Mouse (Mus musculus) T-helper 2 cell (primary cell): ENCODE data around the gene Slc12a8.

Experiments used
- in situ Hi-C: fragments of 300-600 bp; cut with MboI, MseI; formaldehyde crosslinking; loops from one replicate; pipeline ENCODE4 v1.15.1; 2025; ENCODE audit warnings: high pct_unique_total_duplicates

The Slc12a8 gene

DNA sequence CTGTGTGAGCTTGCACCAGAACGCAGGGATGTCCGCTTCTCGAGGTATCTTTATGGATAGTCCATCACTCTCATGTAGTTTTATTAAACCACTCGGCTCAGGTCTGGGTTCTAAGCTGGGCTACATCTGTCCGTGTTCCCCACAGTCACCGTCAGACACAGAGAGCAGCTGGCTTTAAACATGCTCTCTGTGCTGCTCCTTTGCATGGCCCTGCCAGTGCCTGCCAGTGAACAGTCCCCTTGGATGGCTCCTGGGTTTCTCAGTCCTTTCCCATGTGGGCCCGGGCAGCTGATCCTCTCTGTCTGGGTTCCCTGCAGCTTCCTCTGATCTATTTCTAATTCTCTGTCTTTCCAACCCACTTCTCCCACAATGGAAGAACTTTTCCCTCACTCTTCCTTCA, 93.3 kb downstream of the Slc12a8 start:
- in situ Hi-C loops, result no loop called here

DNA sequence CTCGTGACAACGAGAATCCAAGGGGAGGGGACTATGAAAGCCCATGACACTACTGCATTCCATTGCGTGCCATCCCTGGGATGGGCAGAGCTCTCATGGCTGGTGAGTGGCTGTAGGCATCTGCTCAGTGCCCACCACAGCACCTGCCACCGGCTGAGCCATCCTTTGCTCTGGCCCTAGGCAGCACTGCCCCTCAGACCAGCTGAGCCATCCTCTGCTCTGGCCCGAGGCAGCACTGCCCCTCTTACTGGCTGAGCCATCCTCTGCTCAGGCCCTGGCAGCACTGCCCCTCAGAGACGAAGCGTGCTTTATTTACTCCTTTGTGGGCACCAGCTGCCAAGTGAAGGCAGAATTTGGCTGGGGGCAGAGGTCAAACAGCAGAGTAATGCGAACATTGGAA, 94.2 kb downstream of the Slc12a8 start:
- in situ Hi-C loops, result no loop called here

DNA sequence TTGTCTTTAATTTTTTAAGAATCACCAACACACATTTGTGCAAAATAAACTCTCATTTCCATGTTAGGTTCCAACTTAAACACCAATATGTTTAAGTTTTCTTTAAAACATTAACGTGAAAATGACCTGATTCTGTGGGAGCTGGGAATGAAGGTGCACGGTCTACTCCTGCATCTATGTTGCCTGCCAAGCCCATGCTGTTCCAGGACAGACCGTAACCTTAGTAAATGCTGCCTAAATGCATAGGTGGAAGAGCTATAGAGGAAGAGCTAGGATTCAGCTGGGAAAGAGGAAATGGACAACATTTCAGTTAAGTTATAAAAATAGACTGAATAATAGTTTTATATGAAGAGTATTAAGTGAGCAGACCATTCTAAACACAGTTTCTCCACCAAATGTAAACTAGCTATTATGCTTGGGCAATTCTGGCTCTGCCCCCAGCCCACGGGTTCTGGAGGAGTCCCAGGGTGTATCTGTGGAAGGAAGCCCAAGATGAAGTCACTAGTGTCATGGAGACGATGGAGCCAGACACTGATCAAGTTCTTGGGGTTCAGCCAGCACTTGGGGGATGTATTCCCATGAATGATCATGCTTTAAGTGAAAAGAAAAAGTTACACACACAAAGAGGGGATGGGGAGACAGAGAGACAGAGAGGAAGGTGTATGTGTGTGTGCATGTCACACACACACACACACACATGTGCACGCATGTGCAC, 95.1 kb downstream of the Slc12a8 start:
- in situ Hi-C loops, result no loop called here

DNA sequence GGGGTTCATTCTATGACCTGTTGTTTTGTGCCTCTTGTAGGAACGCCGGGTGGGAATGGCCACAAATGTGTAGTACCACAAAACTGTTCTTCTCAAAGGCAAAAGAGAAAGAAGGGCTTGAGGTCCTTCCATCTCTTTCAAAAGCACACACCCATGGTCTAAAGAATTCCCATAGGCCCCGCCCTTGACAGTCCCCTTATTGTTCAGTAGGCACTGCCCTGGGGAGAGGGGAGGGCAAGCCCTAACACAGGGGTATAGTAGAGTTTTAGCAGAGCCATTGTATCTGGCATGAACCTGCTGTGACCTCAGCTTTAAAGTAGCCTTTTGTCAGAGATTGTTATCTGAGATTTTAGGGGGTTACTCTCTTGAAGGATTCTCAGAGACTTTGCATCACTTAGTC, 98.9 kb downstream of the Slc12a8 start:
- in situ Hi-C loops, result no loop called here

DNA sequence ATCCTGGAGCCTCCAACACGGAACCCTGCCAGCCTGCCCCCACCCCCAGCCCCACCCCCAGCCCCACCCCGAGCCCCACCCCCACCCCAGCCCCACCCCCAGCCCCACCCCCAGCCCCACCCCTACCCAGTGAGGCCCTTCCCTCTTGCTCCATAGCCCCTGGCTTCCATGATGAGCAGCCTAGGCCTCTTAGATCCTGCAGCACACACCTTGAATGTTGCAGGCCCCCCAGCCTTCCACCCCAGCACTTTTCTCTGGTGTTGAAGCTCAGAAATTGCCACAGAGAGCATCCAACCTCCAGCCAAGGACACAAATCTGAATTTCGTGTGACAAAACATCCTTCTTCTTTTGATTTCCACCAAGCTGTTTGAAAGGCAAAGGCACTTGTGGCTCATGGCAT, 104.7 kb downstream of the Slc12a8 start:
- in situ Hi-C loops, result no loop called here

DNA sequence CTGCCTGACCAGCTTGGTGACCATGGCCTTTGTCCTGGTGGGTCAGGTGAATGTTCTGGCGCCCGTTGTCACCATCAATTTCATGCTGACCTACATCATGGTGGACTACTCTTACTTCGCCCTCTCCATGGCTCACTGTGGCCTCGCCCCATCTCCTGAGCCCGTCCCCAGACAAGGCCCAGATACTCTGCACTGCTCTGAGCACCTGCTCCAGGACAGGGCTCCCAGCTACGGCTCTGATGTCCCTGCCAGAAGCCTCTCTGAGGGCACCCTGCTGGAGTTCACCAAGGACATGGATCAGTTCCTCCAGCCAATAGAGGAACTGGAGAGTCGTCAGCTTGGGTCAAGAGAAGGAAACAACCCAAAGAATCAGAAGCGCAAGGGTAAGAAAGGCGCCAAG, 107.5 kb downstream of the Slc12a8 start:
- in situ Hi-C loops, result no loop called here

DNA sequence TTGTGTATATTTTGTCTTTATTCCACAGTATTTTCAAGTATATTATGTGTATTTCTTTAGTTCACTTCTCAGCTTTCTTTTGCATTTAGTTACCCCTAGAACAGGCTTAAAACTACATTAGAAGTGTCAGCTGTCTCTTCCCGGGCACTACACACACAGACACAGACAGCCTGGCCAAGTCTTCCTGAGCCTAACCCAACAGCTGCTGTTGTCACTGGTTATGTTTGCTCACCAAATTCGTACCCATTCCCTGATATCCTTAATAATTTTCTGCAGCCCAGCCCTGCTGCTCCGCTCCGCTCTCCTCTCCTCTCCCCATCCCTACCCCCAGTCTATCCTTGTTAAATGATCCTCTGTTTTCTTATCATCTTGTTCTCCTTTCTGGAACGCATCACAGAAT, 112.4 kb downstream of the Slc12a8 start:
- in situ Hi-C loops, result no loop called here

DNA sequence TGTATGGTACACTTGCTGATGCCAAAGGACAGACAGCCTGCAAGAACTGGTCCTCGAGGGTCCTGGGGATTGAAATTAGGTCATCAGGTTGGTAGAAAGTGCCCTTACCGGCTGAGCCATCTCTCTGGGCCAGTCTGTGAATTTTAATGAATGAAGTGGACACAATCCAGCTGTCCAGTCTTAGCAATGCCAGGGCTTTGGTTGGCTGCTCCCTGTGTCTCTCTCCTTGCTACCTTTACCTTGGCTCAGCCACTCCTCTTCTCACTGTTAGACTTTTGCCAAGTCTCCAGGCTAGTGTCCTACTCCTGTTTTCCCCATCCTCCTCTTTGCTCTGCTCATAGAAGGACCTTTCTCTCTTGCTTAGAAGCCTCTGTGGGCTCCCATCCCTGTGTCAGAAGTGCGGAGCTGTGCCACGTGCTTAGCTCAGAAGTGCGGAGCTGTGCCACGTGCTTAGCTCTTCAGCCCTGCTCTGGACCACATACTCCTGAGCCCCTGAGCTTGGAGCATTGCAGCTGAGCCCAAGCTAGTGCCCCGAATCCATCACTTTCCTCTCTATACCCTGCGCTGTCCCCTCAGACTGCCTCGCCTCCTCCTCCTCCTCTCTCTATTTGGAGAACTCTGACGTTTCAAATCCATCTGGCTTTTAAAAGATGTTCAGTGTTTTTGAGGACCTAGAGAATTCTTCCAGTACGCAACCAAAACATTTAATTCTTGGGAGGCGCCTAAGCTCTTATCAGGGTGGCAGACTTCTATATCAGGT, 118.9 kb downstream of the Slc12a8 start:
- in situ Hi-C loops, result no loop called here

DNA sequence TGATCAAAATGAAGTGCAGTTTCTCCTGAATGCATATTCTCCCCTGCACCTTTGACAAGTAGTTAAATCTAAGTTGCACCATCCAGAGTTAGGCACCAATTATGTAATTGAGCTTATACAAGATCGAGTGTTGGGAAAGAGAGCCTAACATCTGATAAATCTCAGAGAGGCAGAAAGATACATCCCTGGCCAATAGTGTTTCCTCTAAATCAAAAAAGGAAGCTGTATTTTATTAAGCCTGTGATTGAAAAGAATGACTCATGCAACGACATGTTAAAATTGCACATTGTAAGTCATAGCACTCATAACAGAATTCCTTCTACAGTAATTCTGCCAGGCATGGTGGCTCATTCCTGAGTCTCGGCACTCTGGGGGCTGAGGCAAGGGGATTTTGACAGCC, 124.7 kb downstream of the Slc12a8 start:
- in situ Hi-C loops, result no loop called here

DNA sequence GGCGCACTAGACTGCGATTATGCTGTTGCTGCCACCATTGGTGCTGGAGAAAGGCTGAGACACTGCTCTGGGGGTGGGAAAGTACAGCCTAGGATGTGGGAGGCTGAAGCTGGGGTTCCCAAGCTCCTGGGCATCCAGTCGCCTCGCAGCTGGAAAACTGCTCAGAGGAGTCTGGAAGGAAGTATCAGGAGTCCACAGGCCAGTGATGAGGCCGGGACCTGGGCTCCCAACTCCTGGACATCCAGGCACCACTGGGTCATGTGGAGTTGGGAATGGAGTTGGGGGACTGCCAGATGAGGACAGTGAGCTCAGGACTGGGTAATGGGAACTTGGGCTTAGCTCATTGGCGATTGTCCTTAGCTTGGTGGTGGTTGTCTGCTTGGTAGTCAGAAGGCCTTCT, 136.0 kb downstream of the Slc12a8 start:
- in situ Hi-C loops, result no loop called here

DNA sequence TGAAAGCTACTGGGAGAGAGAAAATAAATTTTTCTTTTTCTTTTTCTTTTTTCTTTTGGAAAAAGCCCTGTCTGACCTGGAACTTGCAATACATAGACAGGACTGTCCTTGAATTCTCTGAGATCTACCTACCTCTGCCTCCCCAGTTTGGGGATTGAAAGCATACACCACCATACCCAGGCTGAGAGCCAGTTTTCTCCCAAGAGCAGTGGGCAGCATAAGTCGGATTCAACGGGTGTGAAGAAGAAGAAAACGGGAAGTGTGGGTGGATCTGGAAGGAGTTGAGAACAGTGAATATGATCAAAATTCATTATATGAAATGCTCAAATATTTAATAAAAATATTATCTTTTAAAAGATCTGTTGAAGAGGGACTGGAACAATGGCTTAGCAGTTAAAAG, 138.3 kb downstream of the Slc12a8 start:
- in situ Hi-C loops, result no loop called here

DNA sequence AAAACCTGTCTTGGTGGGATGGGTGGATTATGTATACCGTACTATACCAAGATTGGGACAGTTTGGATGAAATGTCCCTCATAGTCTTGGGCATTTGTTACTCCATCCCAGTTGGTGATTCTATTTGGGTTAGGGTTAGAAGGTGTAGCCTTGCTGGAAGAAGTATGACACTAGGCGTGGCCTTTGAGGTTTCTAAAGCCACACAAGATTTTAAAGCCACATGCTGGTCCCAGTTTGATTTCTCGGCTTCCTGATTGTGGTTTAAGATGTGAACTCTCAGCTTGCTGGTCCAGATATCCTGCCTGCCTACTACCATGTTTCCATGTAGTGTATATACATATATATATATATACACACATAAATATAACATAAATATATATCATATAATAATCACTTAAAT, 140.1 kb downstream of the Slc12a8 start:
- in situ Hi-C loops, result no loop called here

DNA sequence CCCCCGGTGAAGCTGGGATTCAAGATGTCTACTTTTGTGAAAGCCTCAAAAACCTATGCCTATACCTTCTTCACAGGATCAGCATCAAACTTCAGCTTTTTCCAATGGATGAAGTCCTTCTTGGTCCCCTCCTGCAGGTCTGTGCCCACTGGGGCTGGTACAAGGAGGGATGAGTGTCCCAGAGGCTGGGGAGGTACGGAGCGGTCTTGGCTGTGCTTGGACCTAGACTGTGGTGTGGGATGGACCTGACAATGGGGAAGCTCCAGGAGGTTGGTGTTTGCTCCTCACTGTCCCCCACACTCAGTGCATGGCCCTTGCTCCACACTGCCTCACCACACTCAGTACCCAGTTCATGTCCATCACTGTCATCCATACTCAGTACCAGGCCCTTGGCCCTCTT, 141.0 kb downstream of the Slc12a8 start:
- in situ Hi-C loops, result no loop called here

DNA sequence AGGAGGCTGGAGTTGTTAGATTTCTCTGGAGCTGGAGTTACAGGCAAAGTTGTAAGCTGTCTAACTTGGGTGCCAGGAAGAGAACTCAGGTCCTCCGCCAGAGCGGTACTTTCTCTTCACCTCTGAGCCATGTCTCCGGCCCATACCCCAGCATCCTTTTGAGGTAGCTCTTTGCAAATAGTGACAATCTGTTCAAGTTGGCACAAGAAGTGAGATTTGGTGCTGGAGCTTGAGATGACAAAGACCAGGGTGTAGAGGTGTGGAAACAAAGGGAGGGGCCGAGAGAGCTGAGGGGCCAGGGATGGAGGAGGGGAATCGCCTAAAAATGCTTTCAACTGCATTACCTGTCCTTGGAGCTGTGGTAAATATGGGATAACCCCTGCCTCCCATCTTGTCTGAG, 142.4 kb downstream of the Slc12a8 start:
- in situ Hi-C loops, result no loop called here

DNA sequence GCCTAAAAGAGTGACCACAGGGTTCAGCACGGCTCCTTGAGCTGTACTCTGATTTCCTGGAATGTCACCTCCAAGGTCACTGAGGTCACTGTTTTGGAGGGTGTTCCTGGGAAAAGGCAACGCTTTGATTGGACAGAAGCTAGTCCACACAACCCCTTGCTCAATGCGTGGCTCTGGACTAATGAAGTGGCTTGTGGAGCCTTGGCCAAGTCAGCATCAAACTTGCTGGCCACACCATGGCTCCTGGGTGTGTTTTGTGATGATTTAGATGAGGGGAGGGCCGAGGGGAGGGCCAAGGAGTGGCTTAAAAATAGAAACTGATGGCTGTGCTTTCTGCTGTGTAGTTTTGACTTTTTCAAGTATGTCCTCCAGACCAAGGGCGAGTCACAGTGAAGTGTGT, 143.0 kb downstream of the Slc12a8 start:
- in situ Hi-C loops, result no loop called here

DNA sequence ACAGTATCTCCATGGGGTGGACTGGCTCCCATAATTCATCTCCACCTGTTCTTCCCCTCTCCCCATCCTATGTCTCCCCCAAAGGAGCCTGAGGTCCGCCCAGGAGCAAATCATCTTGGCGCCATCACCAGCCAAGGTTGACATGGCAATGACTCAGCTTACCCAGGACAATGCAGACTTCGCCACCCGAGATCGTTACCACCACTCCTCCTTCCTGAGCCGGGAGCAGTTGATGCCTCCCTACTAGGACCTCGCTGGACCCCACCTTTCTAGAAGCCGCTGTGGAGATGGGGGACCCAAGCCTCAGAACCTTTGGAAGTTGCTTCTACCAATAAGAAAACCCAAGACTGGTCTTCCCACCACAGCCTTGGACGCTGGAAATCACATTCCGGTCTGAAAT, 145.7 kb downstream of the Slc12a8 start:
- in situ Hi-C loops, result no loop called here

DNA sequence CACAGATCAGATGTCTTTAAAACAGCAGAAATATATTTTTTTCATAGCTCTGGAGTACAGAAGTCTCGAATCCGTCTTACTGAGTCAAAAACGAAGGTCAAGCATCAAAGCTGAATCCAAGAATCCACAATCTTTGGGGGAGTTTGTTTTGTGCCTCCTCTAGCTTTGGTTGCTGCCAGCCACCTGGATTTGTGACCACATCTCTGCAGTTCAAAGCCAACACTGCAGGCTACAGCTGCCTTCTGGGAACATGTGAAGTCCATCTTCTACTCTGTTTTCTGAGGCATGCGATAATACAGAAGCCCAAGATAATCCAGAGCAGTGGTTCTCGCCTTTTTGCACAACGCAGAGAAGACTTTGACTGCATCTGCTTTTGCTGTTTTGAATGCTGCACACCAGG, 149.1 kb downstream of the Slc12a8 start:
- in situ Hi-C loops, result no loop called here

DNA sequence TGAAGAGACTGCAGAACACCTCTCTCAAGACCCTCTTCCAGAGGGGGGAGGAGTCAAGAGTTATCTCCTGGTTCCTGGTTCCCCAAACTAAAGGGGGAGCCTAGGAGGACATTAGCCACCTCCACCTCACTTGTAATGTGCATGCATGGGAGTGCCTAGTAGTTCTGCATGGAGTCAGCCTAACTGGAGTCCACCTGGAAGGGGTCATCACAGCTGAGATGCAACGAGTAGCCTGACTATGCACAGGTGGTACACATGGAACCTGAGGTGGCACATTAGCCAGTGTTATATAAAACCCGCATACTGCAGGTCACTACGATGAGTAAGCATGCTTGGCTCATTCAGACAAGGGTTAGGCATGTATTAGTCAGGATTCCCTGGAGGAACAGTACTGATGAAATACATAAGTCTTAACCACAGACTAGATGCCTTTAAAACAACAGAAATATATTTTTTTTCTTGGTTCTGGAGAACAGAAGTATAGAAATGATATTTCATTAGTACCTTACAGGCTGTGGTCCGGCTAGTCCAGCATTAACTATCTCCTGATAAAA, 149.9 kb downstream of the Slc12a8 start:
- in situ Hi-C loops, result no loop called here

DNA sequence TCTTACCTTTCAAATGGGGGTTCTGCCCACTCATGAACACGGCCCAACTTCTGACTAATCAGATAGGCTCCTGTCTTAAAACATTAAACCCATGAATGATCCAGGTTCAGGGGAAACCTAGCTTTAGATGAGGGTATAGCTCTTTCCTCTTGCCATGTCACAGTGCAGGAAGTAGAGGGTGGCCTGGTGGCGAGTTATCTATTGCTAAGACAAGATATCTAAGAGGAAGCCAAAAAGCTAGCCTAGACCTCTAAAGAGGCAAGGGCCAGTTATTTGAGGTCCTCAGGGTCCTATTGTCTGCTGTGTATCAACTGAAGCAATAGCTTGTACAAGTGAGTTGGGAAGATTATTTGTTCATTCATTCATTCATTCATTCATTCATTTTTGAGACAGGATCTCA, 151.3 kb downstream of the Slc12a8 start:
- in situ Hi-C loops, result no loop called here

DNA sequence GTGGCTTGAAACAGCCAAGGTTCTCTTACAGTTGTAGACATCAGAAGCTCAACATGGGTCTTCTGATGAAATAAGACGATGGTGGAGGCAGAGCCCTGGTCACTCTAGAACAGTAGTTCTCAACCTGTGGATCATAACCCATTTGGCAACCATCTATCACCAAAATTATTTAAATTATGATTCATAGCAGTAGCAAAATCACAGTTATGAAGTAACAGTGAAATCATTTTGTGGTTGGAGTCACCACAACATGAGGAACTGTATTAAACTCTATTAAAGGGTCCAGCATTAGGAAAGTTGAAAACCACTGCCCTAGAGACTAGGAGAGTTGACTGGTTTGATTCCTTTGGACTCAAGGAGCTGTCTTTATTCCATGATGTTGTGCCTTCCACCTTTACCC, 151.9 kb downstream of the Slc12a8 start:
- in situ Hi-C loops, result no loop called here

DNA sequence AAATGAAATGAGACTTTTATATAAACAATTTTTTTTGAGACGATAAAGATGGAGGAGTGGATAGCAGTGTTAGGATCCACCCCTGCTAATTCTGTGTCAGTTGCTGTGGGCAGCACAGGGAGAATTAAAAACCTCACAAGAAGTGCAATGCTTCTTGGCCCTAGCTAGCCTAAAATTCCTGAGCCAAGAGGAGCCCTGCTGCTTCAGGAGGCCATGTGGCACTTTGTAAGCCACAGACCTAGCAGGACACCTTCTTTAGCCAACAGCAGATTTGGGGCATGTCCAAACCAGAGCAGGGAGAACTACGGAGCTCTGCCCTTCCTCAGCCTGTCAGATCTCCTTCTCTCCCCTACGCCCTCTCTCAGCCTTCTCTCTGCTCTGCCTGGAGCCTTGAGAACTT, 153.2 kb downstream of the Slc12a8 start:
- in situ Hi-C loops, result no loop called here

DNA sequence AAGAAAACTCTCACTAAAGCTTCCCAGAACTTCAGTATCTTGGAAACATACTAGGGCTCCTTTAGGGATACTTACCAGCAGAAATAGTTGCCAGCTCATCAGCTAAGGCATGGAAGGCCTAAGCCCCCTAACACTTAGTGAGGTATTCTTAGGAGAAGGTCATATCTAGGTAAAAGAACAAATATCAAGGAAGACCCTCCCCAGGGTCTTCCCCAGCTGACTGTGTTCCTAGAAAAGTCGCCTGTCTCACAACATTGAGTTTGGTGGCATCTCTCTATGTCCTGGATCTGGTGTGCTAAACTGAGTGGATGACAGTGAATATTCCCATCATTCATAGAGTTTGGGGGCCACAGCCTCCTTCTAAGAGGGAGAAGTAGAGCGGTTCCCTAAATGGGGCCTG, 153.8 kb downstream of the Slc12a8 start:
- in situ Hi-C loops, result no loop called here

DNA sequence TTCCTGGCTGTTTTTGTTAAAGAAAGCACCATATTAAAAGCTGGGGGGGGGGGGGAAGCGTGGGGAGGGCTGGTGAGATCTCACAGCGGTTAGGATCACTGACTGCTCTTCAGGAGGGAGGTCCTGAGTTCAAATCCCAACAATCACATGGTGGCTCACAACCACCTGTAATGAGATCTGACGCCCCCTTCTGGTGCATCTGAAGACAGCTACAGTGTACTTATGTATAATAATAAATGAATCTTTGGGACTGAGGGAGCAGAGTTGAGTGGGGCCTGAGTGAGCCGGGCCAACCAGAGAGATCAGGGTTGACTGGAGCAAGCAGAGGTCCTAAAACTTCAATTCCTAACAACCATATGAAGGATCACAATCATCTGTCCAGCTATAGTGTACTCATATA, 155.1 kb downstream of the Slc12a8 start:
- in situ Hi-C loops, result no loop called here
